7 mouse cellular contexts compared by ENCODE assay signal in genomic region chr4:141020811-141021613, GRCm38 (mm10). TPM values are rescaled to one million over a fixed set of nuclear protein-coding genes. Genes with fewer than 3 reads are reported as not detected.
DNase-seq lines count a peak whose midpoint lies in the region; ATAC-seq and TF ChIP-seq lines count a peak whose summit lies in the region.

No protein-coding gene starts in this region.

- peak; percentile 95 for DNase-seq in lung, embryonic 14.5 days
- no peak for DNase-seq in lung, postnatal 25 days (ENCODE audit: low spot score)
- peak; percentile 59 for DNase-seq in forebrain, embryonic 10.5 days (ENCODE audit: extremely low spot score, low spot score)
- peak; percentile 92 for DNase-seq in heart, postnatal 4 days
- peak; percentile 72 for DNase-seq in lung, postnatal 14 days
- peak; percentile 72 for DNase-seq in stomach, postnatal 0 days (ENCODE audit: low spot score)
- no peak for DNase-seq in B cell, adult 2 months

- H3K4me2 ChIP-seq in lung, embryonic 14.5 days = peak overlapping the region; percentile 46
- peak overlapping the region; percentile 34 for H3K4me2 ChIP-seq in stomach, postnatal 0 days (replicated peaks; ENCODE audit: low read depth)

- peaks cover 24% of the 10 kb centered on the region for H3K4me1 ChIP-seq in lung, embryonic 14.5 days (ENCODE audit: insufficient read depth)
- H3K4me1 ChIP-seq in forebrain, embryonic 10.5 days = peaks cover 42% of the 10 kb centered on the region
- H3K4me1 ChIP-seq in stomach, postnatal 0 days (replicated peaks; ENCODE audit: control insufficient read depth, insufficient read depth) = peaks cover 6% of the 10 kb centered on the region

- H3K36me3 ChIP-seq in lung, embryonic 14.5 days (ENCODE audit: insufficient read depth) = peaks cover 45% of the 10 kb centered on the region
- peaks cover 96% of the 10 kb centered on the region for H3K36me3 ChIP-seq in forebrain, embryonic 10.5 days (replicated peaks)
- no peaks in the 10 kb centered on the region for H3K36me3 ChIP-seq in stomach, postnatal 0 days (ENCODE audit: control insufficient read depth, insufficient read depth, low read length)

- ATAC-seq in lung, embryonic 14.5 days (ENCODE audit: insufficient read depth) = peak; percentile 88
- peak; percentile 38; the same call in 1 of the 2 replicates for ATAC-seq in stomach, postnatal 0 days (ENCODE audit: low FRiP score, low TSS enrichment)

- H3K27me3 ChIP-seq in lung, embryonic 14.5 days (ENCODE audit: insufficient read depth, low read length) = no peaks in the 10 kb centered on the region
- H3K27me3 ChIP-seq in forebrain, embryonic 10.5 days (ENCODE audit: poor library complexity, severe bottlenecking) = no peaks in the 10 kb centered on the region
- H3K27me3 ChIP-seq in stomach, postnatal 0 days (ENCODE audit: control insufficient read depth, insufficient read depth, low read length) = no peaks in the 10 kb centered on the region

- H3K9ac ChIP-seq in lung, embryonic 14.5 days = peak overlapping the region; percentile 34
- peak overlapping the region; percentile 23; the same call in 1 of the 2 replicates for H3K9ac ChIP-seq in stomach, postnatal 0 days (ENCODE audit: low read length)

- no peak for TF ChIP-seq EP300 in stomach, postnatal 0 days (optimal IDR thresholded peaks at IDR 0.05)

- 10% methylated on average over 14 of the region's 14 CpGs for WGBS in lung, embryonic 14.5 days
- WGBS in forebrain, embryonic 10.5 days = 44% methylated on average over 14 of the region's 14 CpGs
- 25% methylated on average over 14 of the region's 14 CpGs for WGBS in stomach, postnatal 0 days

- H3K4me3 ChIP-seq in lung, embryonic 14.5 days (ENCODE audit: low read depth, low read length) = no peak overlapping the region
- H3K4me3 ChIP-seq in forebrain, embryonic 10.5 days = peak overlapping the region; percentile 30
- H3K4me3 ChIP-seq in stomach, postnatal 0 days (ENCODE audit: low read depth, low read length) = no peak overlapping the region

- H3K9me3 ChIP-seq in lung, embryonic 14.5 days (ENCODE audit: low read depth, low read length) = no peaks in the 10 kb centered on the region
- no peaks in the 10 kb centered on the region for H3K9me3 ChIP-seq in forebrain, embryonic 10.5 days
- no peaks in the 10 kb centered on the region for H3K9me3 ChIP-seq in stomach, postnatal 0 days (ENCODE audit: control insufficient read depth, low read length)

- H3K27ac ChIP-seq in lung, embryonic 14.5 days (ENCODE audit: low read depth) = peak overlapping the region; percentile 95
- H3K27ac ChIP-seq in forebrain, embryonic 10.5 days = peak overlapping the region; percentile 90
- peak overlapping the region; percentile 89 for H3K27ac ChIP-seq in stomach, postnatal 0 days (replicated peaks)

- TF ChIP-seq CTCF in lung, embryonic 14.5 days (IDR thresholded peaks at IDR 0.05; ENCODE audit: low read depth) = no peak
- TF ChIP-seq CTCF in stomach, postnatal 0 days (IDR thresholded peaks at IDR 0.05; ENCODE audit: low read depth) = no peak

RNA-seq across cellular contexts. Expression of gene Mfap2, which starts 10.8 kb away (rescaled TPM):
- 517 and 566 TPM in 2 replicates for polyA plus RNA-seq in lung, embryonic 14.5 days (2014; fragmentation: Nextera tagmentation; extraction: Ambion mirVana)
- polyA plus RNA-seq in forebrain, embryonic 10.5 days (2016; fragmentation: Nextera tagmentation; extraction: Ambion mirVana) = 265 TPM in 2 replicates
- 10 to 100 TPM; 63.0 to 65.1 TPM for total RNA-seq in heart, postnatal 4 days (2021)
- 244 and 247 TPM in 2 replicates for polyA plus RNA-seq in stomach, postnatal 0 days (2015; fragmentation: Nextera tagmentation; extraction: Ambion mirVana)

RNA-seq across cellular contexts. Expression of gene Atp13a2, which starts 34.3 kb away (rescaled TPM):
- 34.0 and 37.2 TPM in 2 replicates for polyA plus RNA-seq in lung, embryonic 14.5 days (2014; fragmentation: Nextera tagmentation; extraction: Ambion mirVana)
- polyA plus RNA-seq in forebrain, embryonic 10.5 days (2016; fragmentation: Nextera tagmentation; extraction: Ambion mirVana) = 39.9 and 40.6 TPM in 2 replicates
- 10 to 100 TPM; 22.4 to 24.3 TPM for total RNA-seq in heart, postnatal 4 days (2021)
- polyA plus RNA-seq in stomach, postnatal 0 days (2015; fragmentation: Nextera tagmentation; extraction: Ambion mirVana) = 14.4 and 15.9 TPM in 2 replicates

RNA-seq across cellular contexts. Expression of gene Crocc, which starts 39.3 kb away (rescaled TPM):
- polyA plus RNA-seq in lung, embryonic 14.5 days (2014; fragmentation: Nextera tagmentation; extraction: Ambion mirVana) = 7.4 and 9.8 TPM in 2 replicates
- 10.0 and 10.9 TPM in 2 replicates for polyA plus RNA-seq in forebrain, embryonic 10.5 days (2016; fragmentation: Nextera tagmentation; extraction: Ambion mirVana)
- total RNA-seq in heart, postnatal 4 days (2021) = 1 to 10 TPM; 8.2 to 8.3 TPM
- polyA plus RNA-seq in stomach, postnatal 0 days (2015; fragmentation: Nextera tagmentation; extraction: Ambion mirVana) = 1.4 and 1.6 TPM in 2 replicates

RNA-seq across cellular contexts. Expression of gene Necap2, which starts 57.1 kb away (rescaled TPM):
- 88.9 and 93.6 TPM in 2 replicates for polyA plus RNA-seq in lung, embryonic 14.5 days (2014; fragmentation: Nextera tagmentation; extraction: Ambion mirVana)
- polyA plus RNA-seq in forebrain, embryonic 10.5 days (2016; fragmentation: Nextera tagmentation; extraction: Ambion mirVana) = 54.1 and 54.7 TPM in 2 replicates
- 10 to 100 TPM; 33.7 to 35.8 TPM for total RNA-seq in heart, postnatal 4 days (2021)
- 77.7 and 81.1 TPM in 2 replicates for polyA plus RNA-seq in stomach, postnatal 0 days (2015; fragmentation: Nextera tagmentation; extraction: Ambion mirVana)

Comparison
In these comparisons a context has a peak if more than half of its experiments do, and no peak if none do; other contexts are left out.
1. DNase-seq: peak in lung, embryonic 14.5 days (single experiment), forebrain, embryonic 10.5 days (single experiment), heart, postnatal 4 days (single experiment), lung, postnatal 14 days (single experiment) and stomach, postnatal 0 days (single experiment); none in lung, postnatal 25 days (single experiment) and B cell, adult 2 months (0 of 2).
2. Peak in every context shown above with its lines, with median percentiles within 50 percentile points of each other: H3K27ac ChIP-seq.